Mouse (Mus musculus) limb, embryonic 11.5 days (tissue): ENCODE measurements around the gene Isy1. TPM values are rescaled to one million over a fixed set of nuclear protein-coding genes. Genes with fewer than 3 reads are reported as not detected.
A peak's percentile ranks its signal among the peaks of the same experiment; 100 is the strongest.

Experiments used
- ATAC-seq: fragments of 200-750 bp; cut with Nextera tagmentation; 2 replicates; pipeline ENCODE4 v1.8.0; 2017; ENCODE audit warnings: low read depth; ENCODE audit not compliant: insufficient number of reproducible peaks, low FRiP score, low TSS enrichment
- DNase-seq: peaks from one replicate; pipeline ENCODE4 v3.0.0-alpha.2; 2015; ENCODE audit warnings: low spot score
- H3K27ac ChIP-seq: fragments of 300-500 bp; sonication (generic); replicated peaks from 2 replicates; pipeline ENCODE4 v1.5.1; 2014; ENCODE audit warnings: low read depth, mild to moderate bottlenecking, low read length
- H3K27me3 ChIP-seq: fragments of 300-500 bp; sonication (generic); 2 replicates; pipeline ENCODE4 v1.6.1; 2014; ENCODE audit warnings: mild to moderate bottlenecking, low read length, mixed read lengths; ENCODE audit not compliant: control insufficient read depth, insufficient read depth
- H3K36me3 ChIP-seq: fragments of 300-500 bp; sonication (generic); 2 replicates; pipeline ENCODE4 v1.6.1; 2014; ENCODE audit warnings: mild to moderate bottlenecking, low read length, moderate library complexity, mixed read lengths; ENCODE audit not compliant: control insufficient read depth, insufficient read depth
- H3K4me1 ChIP-seq: fragments of 300-500 bp; sonication (generic); 2 replicates; pipeline ENCODE4 v1.6.1; 2014; ENCODE audit warnings: low read length, mixed read lengths; ENCODE audit not compliant: control insufficient read depth, insufficient read depth
- H3K4me2 ChIP-seq: fragments of 300-500 bp; sonication (generic); 2 replicates; pipeline ENCODE4 v1.6.1; 2014; ENCODE audit warnings: low read depth, mild to moderate bottlenecking, moderate library complexity; ENCODE audit not compliant: severe bottlenecking
- H3K4me3 ChIP-seq: fragments of 300-500 bp; sonication (generic); 2 replicates; pipeline ENCODE4 v1.5.1; 2014; ENCODE audit warnings: low read depth, low read length
- H3K9ac ChIP-seq: fragments of 300-500 bp; sonication (generic); 2 replicates; pipeline ENCODE4 v1.6.1; 2014; ENCODE audit warnings: mild to moderate bottlenecking, low read length
- H3K9me3 ChIP-seq: fragments of 300-500 bp; sonication (generic); 2 replicates; pipeline ENCODE4 v1.6.1; 2016; ENCODE audit warnings: low read length; ENCODE audit not compliant: control insufficient read depth
- WGBS: fragments of 180-500 bp; shearing (Covaris S2); extraction: QIAGEN DNeasy Blood & Tissue Kit; methylation state at CpG from one replicate; pipeline ENCODE4 v1.1.7; 2014; 5-methylcytosine and 5-hydroxymethylcytosine counted together
- polyA plus RNA-seq: library from polyadenylated mRNA; unstranded; fragments of >200 nt; fragmentation: Nextera tagmentation; extraction: Ambion mirVana; gene quantifications from 2 replicates; pipeline ENCODE4 v1.2.1, GENCODE M21; 2014

Gene Isy1
- 73.0 and 76.2 TPM in 2 replicates for polyA plus RNA-seq

DNA sequence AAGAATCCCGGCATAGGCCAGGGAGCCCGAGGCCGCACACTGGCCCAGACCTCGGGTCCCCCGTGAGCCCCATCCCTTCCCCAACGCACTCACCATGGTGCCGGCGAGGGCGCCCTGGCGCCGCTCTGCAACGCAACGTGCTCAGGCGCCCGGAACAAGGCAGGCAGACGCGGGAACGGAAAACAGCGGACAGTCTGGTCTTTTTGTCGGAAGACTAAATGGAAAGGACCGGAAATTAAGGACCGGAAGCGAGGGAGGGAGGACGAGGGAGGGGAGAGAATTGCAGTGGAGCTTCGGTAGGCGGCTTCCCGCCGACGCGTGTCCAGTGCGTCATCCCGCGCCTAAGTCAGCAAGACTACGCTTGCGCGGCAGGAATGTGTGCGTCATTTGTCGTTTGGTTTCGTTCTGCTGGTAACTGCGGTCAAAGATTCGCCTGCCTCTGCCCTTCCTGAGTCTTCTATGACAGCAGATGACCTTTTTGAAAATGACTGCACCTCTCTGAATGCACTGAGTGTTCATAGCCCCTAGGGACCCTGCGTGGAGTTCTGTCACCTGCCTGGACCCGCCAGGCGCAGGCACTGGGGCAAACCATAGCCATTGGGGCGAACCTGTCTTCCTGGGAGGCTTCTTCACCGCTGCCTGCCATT is at the start of gene Isy1:
Isy1 (minus strand) TSS at position 248 of the 647 bp plus-strand sequence.
- H3K4me3 ChIP-seq: peak within 1 kb of the TSS; percentile 50
- ATAC-seq: peak; percentile 91
- under 1% methylated on average over 46 of the region's 46 CpGs for WGBS
- DNase-seq: peak; percentile 95
- no peaks in the 10 kb centered on the region for H3K27me3 ChIP-seq
- H3K4me2 ChIP-seq: peak within 1 kb of the TSS; percentile 60
- no peaks in the 10 kb centered on the region for H3K9me3 ChIP-seq
- peaks cover 15% of the 10 kb centered on the region for H3K36me3 ChIP-seq
- peak within 1 kb of the TSS; percentile 76 for H3K9ac ChIP-seq
- H3K4me1 ChIP-seq: no peaks in the 10 kb centered on the region
- peak within 1 kb of the TSS; percentile 44 for H3K27ac ChIP-seq

GRCm38 (mm10) chr6:87887594-87888233 is 49.1 kb upstream of the Isy1 start, which contains the start of gene Copg1:
Gene Copg1, plus strand, starts transcription at chr6:87887814.
- H3K9ac ChIP-seq: peak within 1 kb of the TSS; percentile 77
- WGBS: under 1% methylated on average over 31 of the region's 31 CpGs
- peak; percentile 100 for DNase-seq
- peak within 1 kb of the TSS; percentile 65 for H3K4me2 ChIP-seq
- peak; percentile 96 for ATAC-seq
- no peak within 1 kb of the TSS for H3K27ac ChIP-seq
- H3K4me3 ChIP-seq: peak within 1 kb of the TSS; percentile 72
- H3K27me3 ChIP-seq: no peaks in the 10 kb centered on the region
- H3K36me3 ChIP-seq: peaks cover 16% of the 10 kb centered on the region
- peaks cover 6% of the 10 kb centered on the region; the same call in 1 of the 2 replicates for H3K4me1 ChIP-seq
- H3K9me3 ChIP-seq: no peaks in the 10 kb centered on the region

DNA sequence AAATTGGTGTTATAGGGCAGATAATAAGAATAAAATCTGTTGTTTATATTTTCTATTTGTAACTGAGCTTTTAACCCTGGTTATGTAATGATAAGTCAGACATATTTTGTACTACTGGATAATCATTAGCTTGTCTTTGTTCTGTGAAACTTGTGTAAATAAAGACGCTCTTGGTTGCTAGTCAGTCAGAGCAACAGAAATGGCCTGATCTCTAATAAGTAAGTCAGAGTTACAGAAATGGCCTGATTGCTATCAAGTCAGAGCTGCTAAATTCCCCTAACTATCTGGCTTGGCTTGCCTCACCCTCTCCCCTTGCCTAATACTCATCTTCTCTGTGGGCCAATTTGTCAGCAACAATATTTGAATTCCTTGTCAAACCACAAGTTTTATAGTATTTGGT is 48.1 kb upstream of the Isy1 start:
- Histone ChIP-seq H3K36me3 (peaks cover 12% of the 10 kb centered on the region), H3K4me1 (peaks cover 6% of the 10 kb centered on the region; the same call in 1 of the 2 replicates), H3K27ac (no peak overlapping the region), H3K4me2 (no peak overlapping the region), H3K9ac (no peak overlapping the region), H3K27me3 (no peaks in the 10 kb centered on the region), H3K9me3 (no peaks in the 10 kb centered on the region), H3K4me3 (no peak overlapping the region)
- no peak for ATAC-seq
- DNase-seq: no peak
- WGBS: 94% methylated on average over 1 of the region's 1 CpGs

- no peak overlapping the region for H3K27ac ChIP-seq
- no peaks in the 10 kb centered on the region for H3K36me3 ChIP-seq
- H3K27me3 ChIP-seq: no peaks in the 10 kb centered on the region
- 67% methylated on average over 4 of the region's 4 CpGs for WGBS
- ATAC-seq (no peak), DNase-seq (no peak)
- no peak overlapping the region for H3K4me2 ChIP-seq
- no peak overlapping the region for H3K9ac ChIP-seq
- no peak overlapping the region for H3K4me3 ChIP-seq
- no peaks in the 10 kb centered on the region for H3K9me3 ChIP-seq
- no peaks in the 10 kb centered on the region for H3K4me1 ChIP-seq
Observed at GRCm38 (mm10) chr6:87882816-87883215, 44.2 kb upstream of the Isy1 start.

- Histone ChIP-seq H3K4me2 (no peak overlapping the region), H3K27me3 (no peaks in the 10 kb centered on the region), H3K27ac (no peak overlapping the region), H3K36me3 (no peaks in the 10 kb centered on the region), H3K9ac (no peak overlapping the region), H3K4me1 (no peaks in the 10 kb centered on the region), H3K4me3 (no peak overlapping the region), H3K9me3 (no peaks in the 10 kb centered on the region)
- ATAC-seq: no peak
- DNase-seq: no peak
- WGBS: 70% methylated on average over 3 of the region's 3 CpGs
Observed at GRCm38 (mm10) chr6:87882221-87882620, 43.6 kb upstream of the Isy1 start.

DNA sequence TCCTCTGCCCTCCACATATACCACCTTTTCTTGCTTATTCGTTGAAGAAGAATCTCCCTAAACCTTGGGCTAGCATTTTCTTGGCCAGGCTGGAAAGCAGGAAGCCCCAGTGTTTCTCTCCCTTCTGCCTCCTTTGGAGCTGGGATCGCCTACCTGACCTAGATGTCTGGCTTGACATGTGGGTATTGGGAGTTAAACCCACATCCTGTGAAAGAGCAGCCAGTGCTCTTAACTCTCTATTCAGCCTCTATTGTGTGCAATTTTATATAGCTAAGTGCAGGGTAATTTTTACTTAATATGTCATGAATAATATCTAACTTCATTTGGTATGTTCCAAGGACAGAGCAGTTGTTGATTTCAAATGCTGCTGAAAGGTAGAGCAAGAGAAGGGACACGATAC is 41.0 kb upstream of the Isy1 start:
- Histone ChIP-seq H3K36me3 (no peaks in the 10 kb centered on the region), H3K27ac (no peak overlapping the region), H3K9me3 (no peaks in the 10 kb centered on the region), H3K4me3 (no peak overlapping the region), H3K4me1 (no peaks in the 10 kb centered on the region), H3K27me3 (no peaks in the 10 kb centered on the region), H3K9ac (no peak overlapping the region), H3K4me2 (no peak overlapping the region)
- DNase-seq: no peak
- no peak for ATAC-seq
- 73% methylated on average over 3 of the region's 3 CpGs for WGBS

- 34% methylated on average over 4 of the region's 4 CpGs for WGBS
Observed at GRCm38 (mm10) chr6:87879010-87879409, 40.4 kb upstream of the Isy1 start.

GRCm38 (mm10) chr6:87876068-87876643 is 37.6 kb upstream of the Isy1 start:
- Histone ChIP-seq H3K27me3 (no peaks in the 10 kb centered on the region), H3K36me3 (no peaks in the 10 kb centered on the region), H3K9ac (no peak overlapping the region), H3K4me2 (no peak overlapping the region), H3K27ac (no peak overlapping the region), H3K9me3 (no peaks in the 10 kb centered on the region), H3K4me1 (no peaks in the 10 kb centered on the region), H3K4me3 (no peak overlapping the region)
- DNase-seq (peak; percentile 27), ATAC-seq (no peak)
- 66% methylated on average over 13 of the region's 13 CpGs for WGBS

More at GRCm38 (mm10) chr6:87879010-87879409, 40.4 kb upstream of the Isy1 start:
- no peak for DNase-seq
- no peak overlapping the region for H3K4me3 ChIP-seq
- no peak overlapping the region for H3K4me2 ChIP-seq
- no peaks in the 10 kb centered on the region for H3K9me3 ChIP-seq
- no peaks in the 10 kb centered on the region for H3K4me1 ChIP-seq
- H3K27ac ChIP-seq: no peak overlapping the region
- H3K27me3 ChIP-seq: no peaks in the 10 kb centered on the region
- ATAC-seq: no peak
- H3K36me3 ChIP-seq: no peaks in the 10 kb centered on the region
- H3K9ac ChIP-seq: no peak overlapping the region
